Mouse (Mus musculus): ENCODE measurements around the gene Defb36.
A peak's percentile ranks its signal among the peaks of the same experiment; 100 is the strongest.

Defb36 gene

GRCm38 (mm10) chr2:152622151-152622550, 18.0 kb downstream of the Defb36 start:
- no peak for DNase-seq (ENCODE audit: low spot score)

DNA sequence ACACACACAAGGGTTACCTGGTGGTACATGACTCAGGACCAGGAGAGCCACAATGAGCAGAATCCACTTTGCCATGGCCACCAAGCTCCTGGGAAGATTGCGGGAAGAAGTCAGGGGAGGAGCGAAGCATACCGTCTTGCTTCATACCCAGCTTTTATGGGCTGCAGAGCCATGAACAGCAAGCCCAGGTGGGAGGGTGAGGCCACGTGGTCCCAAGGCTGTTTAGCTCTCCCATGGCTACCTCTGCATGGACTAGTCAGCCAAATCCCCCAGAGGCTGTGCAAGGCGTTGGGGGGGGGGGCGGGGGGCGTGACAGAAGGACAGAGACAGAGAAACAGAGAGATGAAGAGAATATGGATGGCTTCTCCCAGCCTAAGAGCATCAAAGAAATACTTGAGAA, 18.8 kb downstream of the Defb36 start, which contains the start of gene Defb25:
Gene Defb25, minus strand, starts transcription at position 101 of the 400 bp plus-strand sequence.
- no peak for DNase-seq (ENCODE audit: low spot score)

DNA sequence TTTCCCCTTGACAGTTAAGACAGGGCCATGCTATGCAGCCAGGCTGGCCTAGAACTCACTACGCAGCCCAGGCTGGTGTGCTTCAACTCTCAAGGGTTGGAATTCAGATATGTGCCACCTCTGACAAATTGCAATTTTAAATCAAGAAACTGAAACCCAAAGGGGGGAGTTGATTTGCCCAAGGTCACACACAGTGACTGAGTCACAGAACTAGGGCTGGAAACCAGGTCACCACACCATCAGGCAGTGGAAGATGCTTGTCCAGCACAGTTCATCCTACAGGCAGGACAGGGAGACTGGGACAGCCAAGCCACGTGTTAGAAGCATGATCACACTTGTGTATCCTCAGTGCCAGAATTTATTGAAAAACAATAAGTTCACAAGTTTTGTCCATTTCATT, 20.4 kb downstream of the Defb36 start:
- DNase-seq (ENCODE audit: low spot score), result no peak

DNA sequence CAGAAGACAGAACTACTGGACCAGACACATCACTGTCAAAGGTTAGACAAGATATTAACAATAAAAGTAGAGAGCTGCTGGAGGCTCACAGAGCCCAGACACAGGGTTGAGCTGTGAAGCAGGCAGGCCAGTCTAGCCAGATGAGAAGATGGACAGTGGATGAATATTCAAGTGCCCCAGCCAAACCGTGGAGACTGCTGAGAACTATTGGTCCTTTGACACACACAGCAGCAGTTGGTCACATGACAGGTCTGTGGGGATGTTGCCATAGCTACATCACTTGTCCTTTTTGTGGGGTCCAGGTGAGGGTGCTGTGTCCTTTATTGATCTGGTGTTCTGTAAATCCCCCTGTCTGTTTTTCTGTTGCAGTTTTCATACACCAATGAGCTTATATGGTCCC, 21.1 kb downstream of the Defb36 start:
- DNase-seq (ENCODE audit: low spot score), result no peak

- no peak for DNase-seq (ENCODE audit: low spot score)
Observed at GRCm38 (mm10) chr2:152626774-152627591, 22.9 kb downstream of the Defb36 start, which contains the start of gene Rem1. TSS of gene Rem1 (plus strand) at chr2:152626951.

DNA sequence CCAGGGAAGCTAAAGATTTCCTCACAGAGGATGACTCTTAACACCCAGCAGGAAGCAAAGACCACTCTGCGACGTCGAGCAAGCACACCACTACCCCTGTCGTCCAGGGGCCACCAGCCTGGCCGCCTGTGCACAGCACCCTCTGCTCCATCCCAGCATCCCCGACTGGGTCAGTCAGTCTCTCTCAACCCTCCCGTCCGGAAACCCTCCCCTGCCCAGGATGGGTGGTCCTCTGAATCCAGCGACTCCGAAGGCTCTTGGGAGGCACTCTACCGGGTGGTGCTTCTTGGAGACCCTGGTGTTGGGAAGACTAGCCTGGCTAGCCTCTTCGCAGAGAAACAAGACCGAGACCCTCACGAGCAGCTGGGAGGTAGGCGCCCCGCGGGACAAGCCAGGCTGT, 23.9 kb downstream of the Defb36 start:
- no peak for DNase-seq (ENCODE audit: low spot score)

DNA sequence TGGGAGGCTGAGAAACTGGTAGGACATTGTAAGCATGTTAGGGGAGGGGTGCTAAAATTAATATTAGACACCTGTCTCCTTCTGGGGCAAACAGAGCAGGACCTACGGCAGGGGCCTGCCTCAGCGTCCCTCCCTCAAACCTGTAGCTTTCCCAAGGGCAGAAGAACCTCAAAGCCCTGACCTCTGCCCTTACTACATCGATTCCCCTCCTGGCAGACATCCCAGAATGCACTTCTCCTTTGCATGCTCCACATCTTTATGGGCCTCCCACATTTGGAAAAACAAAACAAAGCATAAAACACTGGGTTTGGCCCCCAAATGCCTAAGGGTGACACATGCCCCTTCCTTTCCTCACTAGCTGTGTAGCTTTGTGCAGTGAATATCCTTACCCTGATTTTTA, 25.1 kb downstream of the Defb36 start:
- DNase-seq (ENCODE audit: low spot score), result no peak

DNA sequence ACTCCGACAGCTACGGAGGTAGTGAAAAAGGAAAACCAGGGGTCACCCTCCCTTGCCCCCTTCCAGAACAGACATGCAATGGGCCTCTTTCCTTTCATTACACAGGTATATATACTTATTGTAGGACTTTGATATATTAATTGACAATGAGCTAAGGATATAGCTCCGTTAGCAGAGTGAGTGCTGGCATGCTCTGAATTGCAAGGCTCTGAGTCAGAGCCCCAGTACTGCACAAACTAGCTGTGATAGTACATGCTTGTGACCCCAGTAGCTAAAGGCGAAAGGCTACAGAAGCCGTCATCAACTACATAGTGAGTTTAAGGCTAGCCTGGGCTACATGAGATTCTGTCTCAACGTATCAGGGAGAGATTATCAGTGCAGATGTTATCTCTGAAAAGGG, 25.8 kb downstream of the Defb36 start:
- no peak for DNase-seq (ENCODE audit: low spot score)

GRCm38 (mm10) chr2:152633334-152633733, 29.2 kb downstream of the Defb36 start:
- DNase-seq (ENCODE audit: low spot score), result no peak

GRCm38 (mm10) chr2:152634311-152634710, 30.2 kb downstream of the Defb36 start:
- DNase-seq (ENCODE audit: low spot score), result no peak

- DNase-seq (ENCODE audit: low spot score), result no peak
Observed at GRCm38 (mm10) chr2:152636246-152637005, 32.3 kb downstream of the Defb36 start.

- DNase-seq (ENCODE audit: low spot score), result no peak
Observed at GRCm38 (mm10) chr2:152637006-152637322, 32.8 kb downstream of the Defb36 start.

DNA sequence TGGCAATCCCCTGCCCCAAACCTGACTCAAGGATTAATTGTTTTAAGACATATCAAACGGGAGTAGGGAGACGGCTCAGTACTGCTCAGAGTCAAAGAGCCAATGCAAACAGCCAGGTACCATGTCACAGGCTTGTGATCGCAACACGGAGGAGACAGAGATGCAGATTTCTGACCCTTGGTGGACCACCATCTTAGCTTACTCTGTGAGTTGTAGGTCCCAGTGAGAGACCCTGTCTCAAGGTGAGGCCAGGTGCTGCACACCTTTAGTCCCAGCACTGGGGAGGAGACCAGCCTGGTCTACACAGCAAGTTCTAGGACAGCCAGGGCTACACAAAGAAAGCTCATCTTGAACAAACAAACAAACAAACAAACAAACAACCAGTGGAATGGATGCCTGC, 33.3 kb downstream of the Defb36 start:
- DNase-seq (ENCODE audit: low spot score), result no peak

GRCm38 (mm10) chr2:152638865-152639264, 34.7 kb downstream of the Defb36 start:
- no peak for DNase-seq (ENCODE audit: low spot score)

- no peak for DNase-seq (ENCODE audit: low spot score)
Observed at GRCm38 (mm10) chr2:152639406-152640113, 35.4 kb downstream of the Defb36 start.

DNA sequence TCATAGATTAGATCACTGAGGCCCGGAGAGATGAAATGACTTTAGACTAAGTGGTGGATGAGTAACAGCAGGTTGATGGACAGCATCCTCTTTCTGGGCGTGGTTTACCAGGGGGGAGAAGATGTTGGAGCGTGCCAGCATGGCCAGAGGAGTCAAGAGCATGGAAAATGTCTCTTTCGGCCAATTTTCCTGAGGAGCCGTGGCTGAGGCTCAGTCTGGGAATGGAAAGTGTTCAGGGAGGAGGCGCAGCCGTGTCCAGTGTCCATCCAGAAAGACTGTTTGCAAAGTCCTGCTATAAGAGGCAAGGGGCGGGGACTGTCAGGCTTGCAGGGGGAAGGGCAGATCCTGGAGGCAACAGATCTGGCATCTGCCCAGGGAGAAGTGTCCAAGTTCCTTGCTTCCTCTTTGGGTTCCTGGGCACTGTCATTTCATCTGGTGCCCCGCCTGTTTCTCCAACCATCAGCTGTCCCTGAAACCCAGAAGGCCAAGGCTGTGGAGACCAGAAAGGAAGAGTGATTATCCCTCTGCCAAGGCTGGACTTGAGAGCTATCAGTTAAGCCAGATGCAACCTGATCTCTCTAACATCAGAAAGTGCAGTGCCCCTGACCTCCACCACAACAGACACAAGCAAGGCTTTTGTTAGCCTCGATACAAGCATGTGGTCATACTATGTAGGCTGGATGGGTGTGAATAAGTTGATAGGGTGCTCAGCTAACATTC, 48.9 kb downstream of the Defb36 start:
- DNase-seq (ENCODE audit: low spot score), result no peak

DNA sequence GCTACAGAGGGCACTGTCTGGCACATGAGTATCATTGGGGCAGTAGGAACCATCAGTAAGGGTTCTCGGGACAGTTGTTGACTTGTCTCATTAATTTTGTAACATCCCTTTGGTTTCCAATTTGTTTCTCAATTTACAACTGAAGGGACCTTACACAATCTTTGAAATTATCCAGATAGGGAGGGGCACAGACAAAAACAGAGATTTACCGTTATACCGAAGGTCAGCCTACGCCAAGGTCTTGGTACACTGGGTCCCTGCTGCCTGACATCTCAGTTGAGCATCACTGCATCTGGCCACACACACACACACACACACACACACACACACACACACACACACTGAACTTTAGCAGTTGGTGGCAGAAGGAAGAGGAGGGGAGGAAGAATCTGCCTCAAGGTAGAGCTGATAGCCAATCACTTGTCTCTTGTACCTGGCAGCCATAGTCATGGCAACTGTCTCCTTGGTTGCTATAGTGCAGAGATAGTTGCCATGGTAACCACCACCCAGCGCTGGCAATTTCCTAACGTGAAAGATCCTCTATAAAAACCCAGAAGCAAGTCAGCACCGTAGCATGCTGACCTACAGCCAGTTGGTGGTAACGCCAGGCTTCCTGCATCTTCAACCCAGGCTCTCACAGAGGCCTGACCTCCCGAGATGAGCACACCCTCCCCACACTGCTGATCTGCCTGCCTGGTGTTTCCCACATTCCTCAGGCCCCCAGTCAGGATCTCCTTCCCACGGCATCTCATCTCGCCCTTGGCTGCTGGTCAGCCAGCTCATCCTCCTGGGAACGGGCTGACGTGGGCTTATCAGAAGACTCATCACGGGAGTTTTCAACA, 50.0 kb downstream of the Defb36 start:
- peak; percentile 86 for DNase-seq (ENCODE audit: low spot score)

DNA sequence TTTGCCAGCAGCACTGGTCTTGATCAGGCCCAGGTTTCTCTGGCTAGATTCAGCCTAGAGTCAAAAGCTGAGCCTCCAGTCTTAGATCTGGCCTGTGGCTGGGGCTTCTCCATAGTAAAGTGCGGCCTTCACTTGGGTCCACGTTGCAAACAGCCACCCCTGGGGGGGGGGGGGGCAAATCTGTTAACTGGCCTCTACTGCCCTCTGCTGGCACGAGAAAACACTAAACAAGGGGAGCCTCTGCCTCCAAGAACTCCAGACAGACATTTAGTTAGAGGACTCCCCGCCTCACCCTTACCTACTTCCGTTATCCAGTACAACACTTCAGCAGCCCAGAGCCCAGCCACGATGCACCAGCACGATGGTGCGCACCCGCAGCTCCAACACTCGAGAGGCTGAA, 53.3 kb downstream of the Defb36 start:
- DNase-seq (ENCODE audit: low spot score), result no peak

- no peak for DNase-seq (ENCODE audit: low spot score)
Observed at GRCm38 (mm10) chr2:152661163-152661562, 57.0 kb downstream of the Defb36 start.

All from left cerebral cortex, adult 11 months (tissue).